Mouse (Mus musculus) forebrain, embryonic 12.5 days (tissue): Measurements from ENCODE around the gene Lcor. TPM values are rescaled to one million over a fixed set of nuclear protein-coding genes. Genes with fewer than 3 reads are reported as not detected.

ENCODE experiments used
- microRNA-seq: library from miRNA; unstranded; fragments of <30 nt; microRNA quantifications from one replicate; pipeline ENCODE4, GENCODE M21; 2017
- polyA plus RNA-seq: library from polyadenylated mRNA; unstranded; fragments of >200 nt; fragmentation: Nextera tagmentation; extraction: Ambion mirVana; gene quantifications from 2 replicates; pipeline ENCODE4 v1.2.1, GENCODE M21; 2016

Gene Lcor
- polyA plus RNA-seq, 1 experiment from 2014 or later: 38.0 TPM

Small RNA genes within 50 kb of the gene (microRNA-seq; reads per million reads assigned to microRNA genes)
- not detected for gene Mir8091

Other genes with a start within 250 kb of the Lcor start
- 107 and 119 TPM in 2 replicates for gene Tm9sf3, start 218.6 kb upstream of the Lcor start, polyA plus RNA-seq
- gene Pik3ap1, start 97.5 kb upstream of the Lcor start, polyA plus RNA-seq: 2.1 and 2.6 TPM in 2 replicates
- gene Gm340, start 99.7 kb downstream of the Lcor start, polyA plus RNA-seq: 3.0 and 3.7 TPM in 2 replicates